ENCODE assay signal across 8 mouse cellular contexts in genomic region chr10:4430826-4431225, GRCm38 (mm10). TPM values are rescaled to one million over a fixed set of nuclear protein-coding genes. Genes with fewer than 3 reads are reported as not detected.
DNase-seq lines count a peak whose midpoint lies in the region; ATAC-seq and TF ChIP-seq lines count a peak whose summit lies in the region.

No protein-coding gene starts in this region.

- no peak for ATAC-seq in intestine, embryonic 15.5 days
- no peak for ATAC-seq in liver, postnatal 0 days

- H3K27me3 ChIP-seq in intestine, embryonic 15.5 days (replicated peaks): no peaks in the 10 kb centered on the region
- no peaks in the 10 kb centered on the region for H3K27me3 ChIP-seq in liver, postnatal 0 days (ENCODE audit: insufficient read depth, low read length)

- no peak for TF ChIP-seq POLR2A in embryonic fibroblast, embryonic 13.5 days (IDR thresholded peaks at IDR 0.05; ENCODE audit: low read depth, low read length)

- peaks cover 9 to 16% of the 10 kb centered on the region in 2 experiments for H3K4me1 ChIP-seq in ES-E14 (ENCODE audit: control insufficient read depth in 2 of 2, insufficient read depth in 2 of 2, low read length in 2 of 2, poor library complexity in 1 of 2)
- peaks cover 3% of the 10 kb centered on the region; the same call in 1 of the 2 replicates for H3K4me1 ChIP-seq in embryonic fibroblast, embryonic 13.5 days (ENCODE audit: control insufficient read depth, insufficient read depth, low read length)
- H3K4me1 ChIP-seq in intestine, embryonic 15.5 days (replicated peaks): peaks cover 4% of the 10 kb centered on the region
- H3K4me1 ChIP-seq in liver, postnatal 0 days (ENCODE audit: insufficient read depth): peaks cover 27% of the 10 kb centered on the region

- H3K36me3 ChIP-seq in ES-E14 (ENCODE audit: control insufficient read depth, insufficient read depth, low read length, poor library complexity, severe bottlenecking): peaks cover 10% of the 10 kb centered on the region
- peaks cover under 1% of the 10 kb centered on the region; the same call in 1 of the 2 replicates for H3K36me3 ChIP-seq in intestine, embryonic 15.5 days
- peaks cover 13% of the 10 kb centered on the region for H3K36me3 ChIP-seq in liver, postnatal 0 days (replicated peaks; ENCODE audit: insufficient read depth, low read length)

- in situ Hi-C loops in ES-E14 (cut with MboI; ENCODE audit: low sequenced_read_pairs in 2 of 2, unreplicated experiment in 2 of 2): no loop called here

- H3K27ac ChIP-seq in ES-E14 (ENCODE audit: insufficient read depth, low read depth, low read length, poor library complexity, severe bottlenecking): no peak overlapping the region
- H3K27ac ChIP-seq in embryonic fibroblast, embryonic 13.5 days (ENCODE audit: insufficient read depth, low read length): no peak overlapping the region
- no peak overlapping the region for H3K27ac ChIP-seq in intestine, embryonic 15.5 days
- peak overlapping the region; percentile 90 for H3K27ac ChIP-seq in liver, postnatal 0 days (ENCODE audit: low read depth)

- DNase-seq in adrenal gland, postnatal 14 days: peak; percentile 40
- no peak for DNase-seq in adrenal gland, adult 18-20 months (ENCODE audit: low spot score in 2 of 2)
- DNase-seq in ES-E14 (ENCODE audit: low read depth, low spot score): no peak
- DNase-seq in liver, postnatal 0 days: peak; percentile 40
- DNase-seq in ovary, postnatal 36 days (ENCODE audit: low spot score): no peak
- DNase-seq in right cerebral cortex, adult 18-20 months: no peak

- no peaks in the 10 kb centered on the region for H3K9me3 ChIP-seq in ES-E14 (ENCODE audit: control insufficient read depth, insufficient read depth, low read depth, low read length)
- no peaks in the 10 kb centered on the region for H3K9me3 ChIP-seq in intestine, embryonic 15.5 days
- no peaks in the 10 kb centered on the region for H3K9me3 ChIP-seq in liver, postnatal 0 days (ENCODE audit: low read length)

- WGBS in intestine, embryonic 15.5 days: 83% methylated on average over 3 of the region's 3 CpGs
- WGBS in liver, postnatal 0 days (ENCODE audit: insufficient replicate concordance): 80% methylated on average over 3 of the region's 3 CpGs

- TF ChIP-seq CTCF in embryonic fibroblast, embryonic 13.5 days (IDR thresholded peaks at IDR 0.05; ENCODE audit: borderline replicate concordance, insufficient read depth, low read length): no peak
- TF ChIP-seq CTCF in liver, postnatal 0 days (IDR thresholded peaks at IDR 0.05; ENCODE audit: low read depth): no peak

- peak overlapping the region; percentile 67 for H3K4me2 ChIP-seq in intestine, embryonic 15.5 days (replicated peaks)
- peak overlapping the region; percentile 90 for H3K4me2 ChIP-seq in liver, postnatal 0 days (ENCODE audit: low read depth, low read length)

- peak overlapping the region; percentile 60; the same call in 1 of the 2 replicates for H3K9ac ChIP-seq in ES-E14 (ENCODE audit: insufficient read depth, low read depth, low read length, poor library complexity, severe bottlenecking)
- H3K9ac ChIP-seq in intestine, embryonic 15.5 days: peak overlapping the region; percentile 3; the same call in 1 of the 2 replicates
- peak overlapping the region; percentile 76 for H3K9ac ChIP-seq in liver, postnatal 0 days (replicated peaks)

- no peak for TF ChIP-seq EP300 in liver, postnatal 0 days (IDR thresholded peaks at IDR 0.05; ENCODE audit: low read depth)

- H3K4me3 ChIP-seq in ES-E14 (ENCODE audit: insufficient read depth in 1 of 2, low read depth in 1 of 2, low read length in 2 of 2, poor library complexity in 1 of 2, severe bottlenecking in 1 of 2): peak overlapping the region in 1 of 2 experiments; percentile 9; a peak in 1 of 4 replicates
- H3K4me3 ChIP-seq in embryonic fibroblast, embryonic 13.5 days (ENCODE audit: insufficient read depth, low read length): peak overlapping the region; percentile 10; the same call in 1 of the 2 replicates
- no peak overlapping the region for H3K4me3 ChIP-seq in intestine, embryonic 15.5 days (replicated peaks)
- H3K4me3 ChIP-seq in liver, postnatal 0 days (ENCODE audit: low read depth, low read length): peak overlapping the region; percentile 68; the same call in 1 of the 2 replicates

TF ChIP-seq in ES-E14, 5 proteins besides CTCF, POLR2A, EP300 and RAD21:
- TF ChIP-seq ZC3H11A (IDR thresholded peaks at IDR 0.05; ENCODE audit: borderline replicate concordance, low read depth, low read length): no peak
- no peak for TF ChIP-seq CHD2 (IDR thresholded peaks at IDR 0.05; ENCODE audit: low read depth, low read length)
- TF ChIP-seq ZNF384 (IDR thresholded peaks at IDR 0.05; ENCODE audit: low read depth, low read length): no peak
- no peak for TF ChIP-seq MAFK (IDR thresholded peaks at IDR 0.05; ENCODE audit: insufficient read depth, low read depth, low read length)
- TF ChIP-seq HCFC1 (IDR thresholded peaks at IDR 0.05; ENCODE audit: borderline replicate concordance, insufficient read depth, low read length): no peak

RNA-seq across cellular contexts. Expression of gene Rmnd1, which starts 1.4 kb away (rescaled TPM):
- total RNA-seq in adrenal gland, postnatal 14 days (2021): 51.2 and 57.0 TPM in 2 replicates
- total RNA-seq in adrenal gland, adult 18-20 months (2021): 10 to 100 TPM; 45.9 to 50.1 TPM
- total RNA-seq in ES-E14 (2012; rRNA removed): 31.8 and 35.1 TPM in 2 replicates
- polyA plus RNA-seq in embryonic fibroblast, embryonic 13.5 days (2011; ENCODE audit: insufficient read length, low read depth, missing spikeins): 44.9 and 47.1 TPM in 2 replicates
- 44.9 and 50.1 TPM in 2 replicates for polyA plus RNA-seq in intestine, embryonic 15.5 days (2015; fragmentation: Nextera tagmentation; extraction: Ambion mirVana)
- polyA plus RNA-seq in liver, postnatal 0 days (2015; fragmentation: Nextera tagmentation; extraction: Ambion mirVana): 15.6 and 16.6 TPM in 2 replicates

RNA-seq across cellular contexts. Expression of gene Armt1, which starts 1.4 kb away (rescaled TPM):
- 15.7 and 20.1 TPM in 2 replicates for total RNA-seq in adrenal gland, postnatal 14 days (2021)
- total RNA-seq in adrenal gland, adult 18-20 months (2021): 10 to 100 TPM; 11.4 to 13.3 TPM
- total RNA-seq in ES-E14 (2012; rRNA removed): 17.6 and 19.0 TPM in 2 replicates
- polyA plus RNA-seq in embryonic fibroblast, embryonic 13.5 days (2011; ENCODE audit: insufficient read length, low read depth, missing spikeins): 18.9 and 21.1 TPM in 2 replicates
- 16.4 and 16.6 TPM in 2 replicates for polyA plus RNA-seq in intestine, embryonic 15.5 days (2015; fragmentation: Nextera tagmentation; extraction: Ambion mirVana)
- polyA plus RNA-seq in liver, postnatal 0 days (2015; fragmentation: Nextera tagmentation; extraction: Ambion mirVana): 12.3 and 13.6 TPM in 2 replicates

RNA-seq across cellular contexts. Expression of gene Zbtb2, which starts 42.9 kb away (rescaled TPM):
- total RNA-seq in adrenal gland, postnatal 14 days (2021): 11.7 and 12.3 TPM in 2 replicates
- 10 to 100 TPM; 12.1 to 13.5 TPM for total RNA-seq in adrenal gland, adult 18-20 months (2021)
- 11.9 and 14.7 TPM in 2 replicates for total RNA-seq in ES-E14 (2012; rRNA removed)
- polyA plus RNA-seq in embryonic fibroblast, embryonic 13.5 days (2011; ENCODE audit: insufficient read length, low read depth, missing spikeins): 7.1 and 10.6 TPM in 2 replicates
- 11.7 and 12.0 TPM in 2 replicates for polyA plus RNA-seq in intestine, embryonic 15.5 days (2015; fragmentation: Nextera tagmentation; extraction: Ambion mirVana)
- 3.1 TPM in 2 replicates for polyA plus RNA-seq in liver, postnatal 0 days (2015; fragmentation: Nextera tagmentation; extraction: Ambion mirVana)

RNA-seq across cellular contexts. Expression of gene Ccdc170, which starts 51.5 kb away (rescaled TPM):
- total RNA-seq in adrenal gland, postnatal 14 days (2021): 0.11 and 0.38 TPM in 2 replicates
- total RNA-seq in adrenal gland, adult 18-20 months (2021): under 1 TPM; 0.22 to 0.53 TPM
- total RNA-seq in ES-E14 (2012; rRNA removed): 0.22 and 0.32 TPM in 2 replicates
- not detected in 2 replicates for polyA plus RNA-seq in embryonic fibroblast, embryonic 13.5 days (2011; ENCODE audit: insufficient read length, low read depth, missing spikeins)
- 0.08 and 0.09 TPM in 2 replicates for polyA plus RNA-seq in intestine, embryonic 15.5 days (2015; fragmentation: Nextera tagmentation; extraction: Ambion mirVana)
- polyA plus RNA-seq in liver, postnatal 0 days (2015; fragmentation: Nextera tagmentation; extraction: Ambion mirVana): not detected in 2 replicates

Comparison
In these comparisons a context has a peak if more than half of its experiments do, and no peak if none do; other contexts are left out.
1. DNase-seq: peak in adrenal gland, postnatal 14 days (single experiment) and liver, postnatal 0 days (single experiment); none in adrenal gland, adult 18-20 months (0 of 2), ES-E14 (single experiment), ovary, postnatal 36 days (single experiment) and right cerebral cortex, adult 18-20 months (single experiment).
2. H3K9ac ChIP-seq: peak in every context shown above with its lines; median percentile 76 in liver, postnatal 0 days; 60 in ES-E14; 3 in intestine, embryonic 15.5 days.